Mouse (Mus musculus) neutrophil, adult 5-6 weeks (primary cell): Measurements from ENCODE around the gene Zdhhc1. TPM values are rescaled to one million over a fixed set of nuclear protein-coding genes. Genes with fewer than 3 reads are reported as not detected.

Source experiments
- ATAC-seq: fragments of 151-379, 151-347 bp; 2 replicates; pipeline ENCODE4 v1.8.0; 2017; ENCODE audit warnings: mild to moderate bottlenecking, moderate TSS enrichment; ENCODE audit not compliant: insufficient number of reproducible peaks, poor library complexity, low FRiP score, severe bottlenecking; ENCODE audit errors: extremely low read depth
- total RNA-seq: library from RNA; stranded (forward); fragments of 200-1000 nt; gene quantifications from 2 replicates; pipeline ENCODE4 v1.2.3, GENCODE M21; 2017

The Zdhhc1 gene
- total RNA-seq, 1 experiment from 2014 or later = 0.47 TPM

DNA sequence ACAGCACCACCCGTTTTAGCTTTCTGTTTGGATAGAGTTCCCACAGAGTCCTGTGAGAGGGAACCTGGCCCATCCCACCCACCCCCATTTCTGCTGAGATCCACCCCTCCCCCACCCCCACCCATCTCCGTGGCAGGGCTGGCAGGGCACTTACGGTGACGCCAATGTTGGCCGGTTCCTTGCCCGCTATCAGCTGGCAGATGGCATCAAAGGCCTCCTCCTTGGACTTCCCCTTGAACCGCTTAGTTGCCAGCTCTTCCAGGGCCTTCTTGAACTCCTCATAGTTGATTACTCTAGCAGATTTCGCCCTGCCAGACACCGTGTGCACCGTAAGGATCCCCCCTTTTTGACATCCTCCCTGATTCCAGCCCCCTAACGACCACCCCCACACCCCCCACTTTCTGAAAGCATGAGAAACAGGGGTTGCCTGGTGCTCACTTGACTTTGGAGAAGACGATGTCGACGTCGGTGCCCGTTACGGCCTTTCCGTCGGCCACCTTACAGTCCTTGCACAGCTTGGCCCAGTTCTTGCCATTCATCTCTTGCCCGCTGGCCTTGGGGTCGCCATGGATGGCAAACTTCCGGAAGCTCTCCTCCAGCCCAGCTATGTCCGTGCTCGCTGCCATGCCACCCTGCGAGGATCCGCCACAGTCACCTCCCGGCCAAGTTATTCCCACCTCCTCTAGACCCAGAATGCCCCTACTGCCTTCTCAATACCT, 28.5 kb downstream of the Zdhhc1 start:
- no peak for ATAC-seq

DNA sequence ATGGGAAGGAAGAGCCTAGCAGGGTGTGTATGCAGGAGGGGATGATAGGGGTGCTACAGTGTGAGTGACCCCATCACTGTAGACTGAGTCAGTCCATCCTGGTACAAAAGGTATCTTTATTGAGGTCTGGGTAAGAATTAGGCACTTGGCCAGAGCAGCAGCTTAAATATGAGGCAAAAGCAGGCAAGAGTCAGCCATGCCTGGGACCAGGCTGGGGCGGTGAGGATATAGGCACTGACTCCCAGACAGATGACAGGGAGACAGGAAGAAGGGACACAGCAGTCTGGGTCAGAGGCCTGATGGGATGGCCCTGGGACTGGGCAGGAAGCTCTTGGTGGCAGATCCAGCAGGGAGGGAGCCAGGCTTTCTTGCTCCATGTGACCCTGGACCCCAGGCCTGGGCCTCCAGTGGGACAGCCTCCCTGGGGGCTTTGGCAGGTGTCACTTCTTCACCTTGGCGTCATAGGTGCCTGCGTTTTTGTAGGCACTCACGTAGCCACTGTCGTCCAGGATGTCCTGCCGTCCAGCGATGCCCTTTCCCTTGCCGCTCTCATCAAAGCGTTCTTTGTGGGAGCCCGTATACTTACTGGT, 29.2 kb downstream of the Zdhhc1 start:
- ATAC-seq = no peak

DNA sequence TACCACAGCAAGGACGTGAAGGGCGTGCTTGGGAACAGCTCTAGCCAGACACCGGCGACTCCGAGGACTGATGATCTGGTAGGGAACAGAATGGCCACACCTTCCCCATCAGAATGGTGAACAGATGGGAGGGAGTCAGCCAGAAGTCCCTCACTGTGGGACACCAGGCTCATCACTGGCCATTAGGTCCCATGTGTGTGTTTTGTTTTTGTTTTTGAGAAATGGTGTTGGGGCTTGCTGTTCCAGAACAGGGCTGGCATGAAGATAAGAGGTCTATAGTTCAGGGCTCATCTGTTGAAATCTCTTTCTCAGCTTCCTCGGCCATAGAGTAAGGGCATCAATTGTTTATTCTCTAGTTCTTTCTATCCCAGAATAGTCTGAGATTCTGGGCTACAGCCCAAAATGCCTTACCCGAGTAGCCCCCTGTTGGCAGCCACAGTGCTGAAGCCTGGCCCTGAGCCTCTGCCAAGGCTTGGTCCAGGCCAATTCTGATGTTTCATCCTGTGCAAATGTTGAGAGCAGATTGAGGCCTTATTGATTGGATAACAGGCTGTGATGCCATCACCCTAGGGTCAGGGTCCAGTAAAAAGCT, 29.9 kb downstream of the Zdhhc1 start:
- no peak for ATAC-seq

DNA sequence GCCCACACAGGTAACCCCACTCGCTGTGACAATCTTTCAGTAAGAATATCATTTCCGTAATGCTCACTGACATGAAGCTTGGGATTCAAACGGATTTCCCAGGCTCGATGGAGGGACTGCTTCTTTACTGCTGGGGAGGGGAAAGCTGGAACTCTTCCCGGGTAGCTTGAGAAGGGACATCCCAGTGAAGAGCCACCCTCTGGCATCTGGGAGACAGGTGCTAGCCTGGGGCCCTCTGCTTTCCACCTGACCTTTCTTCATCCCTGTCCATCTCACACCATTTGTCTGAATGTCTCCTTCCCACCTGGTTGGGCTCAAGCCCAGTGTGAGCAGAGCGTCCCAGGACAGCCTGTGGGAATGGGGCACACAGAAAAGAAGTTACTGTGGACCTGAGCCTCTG, 30.5 kb downstream of the Zdhhc1 start:
- no peak for ATAC-seq

DNA sequence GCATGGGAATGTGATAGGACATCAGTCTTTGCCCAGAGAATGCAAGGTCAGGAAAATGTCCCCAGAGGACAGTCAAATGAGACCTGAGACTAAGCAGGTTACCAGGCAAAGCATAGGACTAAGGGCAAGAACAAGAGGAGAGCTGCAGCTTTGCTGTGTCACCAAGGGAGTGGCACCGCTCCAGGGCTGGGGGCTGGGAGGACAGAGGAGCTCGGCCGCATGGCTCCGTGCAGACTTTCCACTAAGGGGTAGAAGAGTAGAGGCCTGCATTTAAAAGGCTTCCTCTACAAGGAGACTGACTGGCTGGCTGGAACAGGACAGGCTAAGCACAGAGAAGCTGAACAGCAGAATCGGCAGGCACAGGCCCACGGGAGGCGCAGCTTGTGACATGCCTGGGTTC, 32.1 kb downstream of the Zdhhc1 start:
- no peak for ATAC-seq

DNA sequence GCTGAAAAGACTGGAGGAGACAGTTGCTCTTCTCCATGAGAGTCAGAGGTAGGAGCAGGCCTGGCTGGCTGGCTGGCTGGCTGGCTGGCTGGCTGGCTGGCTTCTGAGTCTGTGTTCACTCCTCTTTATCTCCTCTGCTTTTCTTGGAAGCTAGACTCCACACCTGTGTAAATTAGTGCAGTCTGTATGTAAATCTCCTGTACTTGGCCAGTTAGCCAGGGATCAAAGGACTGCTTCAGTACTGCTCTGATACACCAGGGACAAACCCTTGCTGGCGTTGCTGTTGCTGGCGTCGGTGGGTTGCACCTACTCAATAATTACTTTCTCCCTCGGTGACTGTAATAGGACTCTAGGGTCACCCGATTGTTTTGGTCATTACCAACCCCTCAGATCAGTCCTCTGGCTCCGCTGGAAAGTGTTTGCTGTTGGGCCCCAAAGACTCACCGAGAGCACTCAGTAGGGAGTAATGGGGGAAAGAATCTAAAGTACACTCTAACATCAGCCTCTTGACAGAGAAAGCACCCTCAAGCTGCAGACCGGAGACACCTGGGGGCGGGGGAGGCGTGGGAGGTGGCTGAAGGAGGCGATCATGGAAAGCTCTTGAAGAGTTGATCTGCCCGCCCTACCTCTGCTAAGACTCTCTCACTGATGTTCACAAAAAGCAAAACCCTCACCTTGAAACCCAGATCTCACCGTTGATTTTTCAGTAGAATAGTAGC, 35.5 kb downstream of the Zdhhc1 start:
- ATAC-seq = no peak

DNA sequence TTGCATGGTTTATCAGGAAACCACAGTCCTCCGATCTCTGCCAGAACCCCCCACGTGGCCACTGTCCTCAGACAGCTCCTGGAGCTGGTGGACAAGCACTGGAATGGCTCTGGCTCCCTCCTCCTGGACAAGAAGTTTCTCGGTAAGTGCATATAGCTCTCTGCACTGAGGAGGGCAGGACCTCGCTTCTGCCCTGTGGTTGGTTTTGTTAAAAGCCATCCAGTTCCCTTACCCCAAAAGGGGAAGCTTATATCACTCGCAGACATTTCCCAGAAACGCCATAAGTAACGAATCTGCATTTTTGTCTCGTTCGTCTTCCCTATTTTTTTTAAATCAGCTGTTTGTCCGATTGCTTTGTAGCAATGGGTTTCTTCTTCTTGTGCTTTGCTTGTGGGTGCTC, 41.5 kb downstream of the Zdhhc1 start:
- ATAC-seq = no peak

DNA sequence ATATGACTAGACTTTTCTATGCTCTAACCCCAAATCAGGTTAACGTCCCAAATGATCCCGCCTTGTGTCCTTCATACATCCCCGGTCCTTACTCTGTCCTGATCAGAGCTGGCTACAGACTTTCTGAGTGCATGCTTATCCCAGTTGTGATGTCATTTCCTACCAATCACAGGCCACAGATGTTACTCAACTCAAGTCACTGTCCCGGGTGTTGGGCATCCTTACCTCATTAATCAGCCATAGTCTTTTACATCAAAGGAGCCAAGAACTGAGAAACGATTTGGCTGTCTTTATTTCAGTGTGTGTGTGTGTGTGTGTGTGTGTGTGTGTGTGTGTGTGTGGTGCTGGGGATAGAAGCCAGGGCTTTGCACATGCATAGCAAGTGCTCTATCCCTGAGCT, 42.6 kb downstream of the Zdhhc1 start:
- no peak for ATAC-seq

DNA sequence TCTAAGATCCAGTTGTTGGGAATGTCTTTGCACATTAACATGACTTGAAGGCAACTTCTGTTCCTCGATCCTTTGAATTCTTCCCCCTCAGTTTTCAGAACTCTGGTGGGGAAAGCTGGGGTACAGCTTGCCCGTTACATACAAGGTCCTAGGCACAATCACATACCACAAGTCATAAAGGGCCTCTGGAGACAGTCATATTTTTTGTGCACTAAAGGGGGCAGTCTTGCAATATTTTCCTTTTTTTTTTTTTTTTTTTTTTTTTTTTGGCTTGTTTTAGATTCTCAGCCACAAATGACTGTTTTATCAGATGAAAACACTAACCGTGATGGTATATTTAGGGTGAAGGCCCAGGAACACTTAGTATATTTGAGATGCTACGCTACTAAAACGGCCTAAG, 43.4 kb downstream of the Zdhhc1 start:
- ATAC-seq = no peak

DNA sequence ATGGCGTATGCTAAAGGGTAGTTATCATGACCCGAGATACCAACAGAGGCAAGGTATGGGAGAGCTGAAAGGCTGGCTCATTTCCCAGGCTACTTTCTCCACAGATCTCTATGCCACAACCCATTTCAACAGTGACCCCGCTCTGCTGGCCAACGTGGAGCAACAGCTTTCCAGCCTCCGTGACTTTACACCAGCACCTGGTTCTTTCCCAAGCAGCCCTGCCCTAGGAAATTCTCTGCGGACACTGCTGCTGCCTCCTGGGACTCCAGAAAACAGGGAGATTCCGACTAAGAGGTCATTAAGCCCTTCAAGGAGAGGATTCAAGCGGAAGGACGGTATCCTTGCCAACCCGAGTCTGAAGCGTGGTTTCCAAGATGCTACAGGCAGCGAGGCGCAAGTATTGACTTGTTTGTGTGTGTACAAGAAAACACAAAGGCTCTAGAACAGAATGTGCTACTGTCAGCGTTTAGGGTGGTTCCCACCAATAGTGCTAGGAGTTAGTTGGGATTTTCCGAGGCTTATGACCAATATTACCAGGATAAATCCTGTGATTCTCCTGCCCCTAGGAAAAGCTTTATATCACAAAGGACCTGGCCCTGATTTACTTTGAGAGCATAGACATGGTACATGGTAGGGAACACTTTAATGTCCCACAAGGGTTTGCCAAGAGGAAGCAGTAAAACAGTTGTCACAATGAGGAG, 44.6 kb downstream of the Zdhhc1 start:
- ATAC-seq = no peak

DNA sequence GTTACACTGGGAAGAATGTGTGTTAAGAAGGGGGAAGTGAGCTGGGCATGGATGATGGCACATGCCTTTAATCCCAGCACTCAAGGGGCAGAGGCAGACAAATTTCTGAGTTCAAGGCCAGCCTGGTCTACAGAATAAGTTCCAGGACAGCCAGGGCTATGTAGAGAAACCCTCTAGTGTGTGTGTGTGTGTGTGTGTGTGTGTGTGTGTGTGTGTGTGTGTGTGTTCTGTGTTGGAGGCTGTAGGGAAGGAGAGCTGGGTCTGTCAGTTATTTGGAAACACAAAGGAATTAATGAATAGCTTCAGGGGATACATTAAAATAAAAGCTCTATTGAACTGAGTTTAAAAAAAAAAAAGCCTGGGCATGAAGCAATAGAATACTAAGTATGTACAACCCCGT, 45.7 kb downstream of the Zdhhc1 start:
- no peak for ATAC-seq

DNA sequence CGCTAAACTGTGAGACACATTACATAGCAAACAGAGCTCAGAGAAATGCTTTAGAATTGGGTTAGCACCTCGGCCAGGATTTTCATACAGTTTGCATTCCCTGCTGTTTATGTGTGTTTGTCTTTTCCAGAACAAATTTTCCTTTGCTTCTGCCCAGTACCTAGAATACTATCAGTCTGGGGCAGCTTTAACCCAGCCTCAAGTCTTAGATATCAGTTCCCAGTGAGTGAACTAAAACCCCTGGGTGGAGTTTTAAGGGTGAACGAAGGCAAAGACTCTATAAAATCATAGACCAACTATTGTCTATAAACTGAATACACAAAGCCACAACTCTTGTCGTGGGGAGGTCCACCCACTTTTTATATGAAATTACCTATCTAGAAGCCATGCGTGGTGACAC, 48.1 kb downstream of the Zdhhc1 start:
- ATAC-seq = no peak

DNA sequence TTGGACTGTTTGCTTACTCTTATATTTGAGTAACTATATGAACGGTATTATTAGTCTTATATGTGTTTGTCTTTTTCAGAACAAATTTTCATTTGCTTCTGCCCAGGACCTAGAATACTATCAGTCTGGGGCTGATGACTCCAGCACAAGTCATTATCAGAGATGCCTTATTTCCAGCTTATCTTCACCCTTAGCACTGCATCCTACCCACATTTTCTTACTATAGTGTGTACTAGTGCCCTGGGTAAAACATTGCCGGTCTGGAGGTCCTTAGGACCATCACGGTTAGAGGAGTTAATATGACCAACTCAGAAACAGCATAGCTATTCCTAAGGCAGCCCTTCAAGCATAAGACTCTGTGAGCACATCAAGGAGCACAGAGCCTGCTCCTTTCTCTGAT, 48.5 kb downstream of the Zdhhc1 start:
- no peak for ATAC-seq

DNA sequence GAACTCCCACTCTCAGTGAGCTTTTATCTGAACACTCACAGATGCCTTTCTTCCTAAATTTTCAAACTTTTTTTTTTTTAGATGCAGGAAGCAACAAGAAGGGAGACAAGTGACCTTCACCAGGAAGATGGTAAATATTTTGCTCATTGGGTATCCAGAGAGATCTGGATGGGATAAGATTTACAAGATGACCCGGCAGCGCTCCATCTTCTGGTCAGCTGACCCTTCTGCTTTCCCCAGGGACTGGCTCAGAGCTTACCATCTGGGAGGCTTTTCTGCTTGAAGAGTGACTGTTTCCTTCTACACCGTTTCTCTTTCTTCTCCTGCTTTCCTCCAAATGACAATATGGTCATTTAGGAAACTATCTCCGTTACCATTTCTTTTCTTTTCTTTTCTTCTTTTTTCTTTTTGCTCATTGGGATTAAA, 50.6 kb downstream of the Zdhhc1 start:
- ATAC-seq = no peak

DNA sequence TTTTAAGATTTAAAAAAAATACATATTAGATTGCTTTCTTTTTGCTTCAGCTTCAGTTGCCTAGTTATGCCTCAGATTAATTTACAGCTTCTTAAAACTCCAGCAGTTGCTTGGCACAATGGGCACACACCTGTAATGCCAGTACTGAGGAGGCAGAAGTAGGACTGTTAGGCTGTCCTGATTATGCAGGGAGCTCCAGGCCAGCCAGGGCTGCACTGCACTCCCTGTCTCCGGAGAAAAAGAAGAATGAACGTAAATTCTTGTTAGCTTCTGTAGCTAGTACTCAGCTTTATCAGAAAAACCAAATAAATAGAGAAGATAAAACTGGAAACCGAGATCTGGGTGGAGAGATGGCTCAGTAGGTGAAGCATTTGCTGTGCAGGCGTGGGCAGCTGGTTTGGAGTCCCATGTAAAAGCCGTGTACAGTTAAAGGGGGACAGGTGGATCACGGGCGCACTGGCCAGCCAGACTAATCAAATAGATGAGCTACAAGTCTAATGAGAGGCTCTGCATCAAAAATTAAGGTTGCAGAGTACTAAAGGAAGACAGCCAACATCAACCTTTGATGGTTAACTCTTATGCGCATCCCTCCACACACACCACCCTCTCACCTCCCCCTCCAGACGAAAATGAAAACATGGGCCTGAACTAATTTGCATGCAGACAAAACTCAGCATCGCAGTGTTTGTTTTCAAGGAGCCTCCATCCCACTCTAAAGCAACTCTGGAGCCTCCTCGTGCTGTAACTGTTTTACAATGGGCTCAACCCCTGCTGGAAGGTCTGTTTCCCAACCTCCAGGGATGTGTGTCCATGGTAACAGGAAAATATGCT, 51.2 kb downstream of the Zdhhc1 start:
- ATAC-seq = no peak

DNA sequence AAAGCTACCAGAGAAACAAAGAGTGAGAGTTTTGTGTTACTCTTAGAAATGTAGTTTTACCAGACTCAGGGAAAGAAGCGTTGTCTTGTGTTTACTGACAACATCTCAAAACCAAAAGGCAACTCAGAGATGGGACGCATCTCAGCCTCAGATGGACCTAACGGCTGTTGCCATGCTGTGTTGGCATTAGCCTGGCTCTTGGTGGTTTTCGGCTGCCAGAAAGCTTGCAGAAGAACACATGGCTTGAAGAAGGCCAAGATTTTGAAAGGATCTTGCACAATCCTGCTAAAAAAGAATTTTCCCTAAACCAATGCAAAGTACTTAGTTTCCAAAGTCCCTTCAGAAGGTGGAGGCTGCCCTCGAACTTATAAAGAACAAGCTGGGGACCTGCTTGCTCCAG, 54.0 kb downstream of the Zdhhc1 start:
- no peak for ATAC-seq

DNA sequence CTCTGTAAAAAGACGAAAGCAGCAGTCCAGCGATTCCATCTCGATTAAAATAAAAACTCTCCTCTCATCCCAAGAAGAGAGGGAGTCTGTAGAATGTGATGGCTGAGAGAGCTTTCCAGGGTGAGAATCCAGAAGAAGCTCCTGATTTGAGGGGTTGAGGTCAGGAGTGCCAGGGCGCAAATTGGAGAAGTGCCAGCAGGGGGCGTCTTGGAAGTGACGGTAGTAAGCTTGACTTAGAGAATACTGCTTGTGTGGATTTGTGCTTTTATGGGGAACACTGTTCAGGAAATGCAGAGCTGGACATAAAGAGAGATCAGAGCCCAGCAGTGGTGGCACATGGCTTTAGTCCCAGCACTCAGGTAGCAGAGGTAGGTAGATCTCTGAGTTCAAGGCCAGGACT, 55.3 kb downstream of the Zdhhc1 start:
- ATAC-seq = no peak

DNA sequence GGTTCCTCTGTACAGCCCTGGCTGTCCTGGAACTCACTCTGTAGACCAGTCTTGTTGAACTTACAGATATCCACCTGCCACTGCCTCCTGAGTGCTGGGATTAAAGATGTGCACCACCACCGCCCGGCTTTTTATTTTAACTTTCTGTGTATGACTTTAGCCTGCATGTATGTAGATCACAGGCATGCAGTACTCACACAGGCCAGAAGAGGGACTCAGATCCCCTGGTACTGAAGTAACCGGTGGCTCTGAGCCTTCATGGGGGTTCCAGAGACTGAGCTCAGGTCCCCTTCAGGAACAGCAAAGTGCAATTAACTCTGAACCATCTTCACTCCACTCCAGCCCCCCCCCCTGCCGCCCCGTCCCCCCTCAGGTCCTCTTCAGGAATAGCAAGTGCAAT, 57.8 kb downstream of the Zdhhc1 start:
- no peak for ATAC-seq
